Mouse (Mus musculus) kidney, embryonic 16.5 days (tissue): ENCODE results near the gene Gm27021. TPM values are rescaled to one million over a fixed set of nuclear protein-coding genes. Genes with fewer than 3 reads are reported as not detected.
A peak's percentile ranks its signal among the peaks of the same experiment; 100 is the strongest.

Experiments
- ATAC-seq: fragments of 200-750 bp; cut with Nextera tagmentation; 2 replicates; pipeline ENCODE4 v1.8.0; 2017; ENCODE audit warnings: moderate TSS enrichment; ENCODE audit not compliant: low FRiP score, low TSS enrichment
- H3K27ac ChIP-seq: fragments of 300-500 bp; sonication (generic); 2 replicates; pipeline ENCODE4 v1.5.1; 2014; ENCODE audit warnings: low read length
- H3K27me3 ChIP-seq: fragments of 300-500 bp; sonication (generic); 2 replicates; pipeline ENCODE4 v1.6.1; 2014; ENCODE audit warnings: low read length, control low read depth, mixed read lengths; ENCODE audit not compliant: insufficient read depth
- H3K36me3 ChIP-seq: fragments of 300-500 bp; sonication (generic); 2 replicates; pipeline ENCODE4 v1.6.1; 2014; ENCODE audit warnings: low read length, control low read depth, mixed read lengths; ENCODE audit not compliant: insufficient read depth
- H3K4me1 ChIP-seq: fragments of 300-500 bp; sonication (generic); 2 replicates; pipeline ENCODE4 v1.6.1; 2014; ENCODE audit warnings: low read length, control low read depth, mixed read lengths; ENCODE audit not compliant: insufficient read depth
- H3K4me2 ChIP-seq: fragments of 300-500 bp; sonication (generic); replicated peaks from 2 replicates; pipeline ENCODE4 v1.6.1; 2014; ENCODE audit warnings: low read depth, low read length
- H3K4me3 ChIP-seq: fragments of 300-500 bp; sonication (generic); 2 replicates; pipeline ENCODE4 v1.5.1; 2014; ENCODE audit warnings: mild to moderate bottlenecking, low read length
- H3K9ac ChIP-seq: fragments of 300-500 bp; sonication (generic); replicated peaks from 2 replicates; pipeline ENCODE4 v1.6.1; 2014; ENCODE audit warnings: low read length
- H3K9me3 ChIP-seq: fragments of 300-500 bp; sonication (generic); 2 replicates; pipeline ENCODE4 v1.6.1; 2016; ENCODE audit warnings: low read length, control low read depth
- WGBS: fragments of 180-500 bp; shearing (Covaris S2); extraction: QIAGEN DNeasy Blood & Tissue Kit; methylation state at CpG from one replicate; pipeline ENCODE4 v1.1.7; 2014; 5-methylcytosine and 5-hydroxymethylcytosine counted together
- polyA plus RNA-seq: library from polyadenylated mRNA; unstranded; fragments of >200 nt; fragmentation: Nextera tagmentation; extraction: Ambion mirVana; gene quantifications from 2 replicates; pipeline ENCODE4 v1.2.1, GENCODE M21; 2015

The Gm27021 gene
- polyA plus RNA-seq, 1 experiment from 2014 or later, result 4.2 TPM

DNA sequence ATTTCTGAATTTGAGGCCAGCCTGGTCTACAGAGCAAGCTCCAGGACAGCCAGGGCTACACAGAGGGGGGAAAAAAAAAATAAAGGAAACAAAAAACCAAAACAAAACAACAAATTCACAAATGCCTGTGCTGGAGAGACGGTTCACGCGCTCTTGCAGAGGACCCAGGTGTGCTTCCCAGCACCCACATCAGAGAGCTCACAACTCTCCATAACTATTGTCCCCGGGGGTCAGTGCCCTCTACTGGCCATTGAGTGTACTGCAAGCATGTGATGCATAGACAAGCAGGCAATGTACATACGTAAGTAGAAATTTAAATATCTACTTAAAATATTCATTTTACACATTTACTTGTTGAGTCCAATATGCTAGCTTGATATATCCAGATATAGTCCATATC, 73.3 kb downstream of the Gm27021 start:
- Histone ChIP-seq H3K4me2 (no peak overlapping the region), H3K36me3 (no peaks in the 10 kb centered on the region), H3K4me3 (no peak overlapping the region), H3K9ac (no peak overlapping the region), H3K4me1 (peaks cover 14% of the 10 kb centered on the region), H3K27me3 (no peaks in the 10 kb centered on the region), H3K27ac (no peak overlapping the region), H3K9me3 (no peaks in the 10 kb centered on the region)
- 87% methylated on average over 5 of the region's 5 CpGs for WGBS
- no peak for ATAC-seq

GRCm38 (mm10) chr8:120591587-120592292, 76.1 kb downstream of the Gm27021 start:
- peaks cover 13% of the 10 kb centered on the region for H3K4me1 ChIP-seq
- no peak overlapping the region for H3K9ac ChIP-seq
- WGBS, result 70% methylated on average over 10 of the region's 10 CpGs
- no peak overlapping the region for H3K27ac ChIP-seq
- no peak overlapping the region for H3K4me3 ChIP-seq
- no peak for ATAC-seq
- H3K27me3 ChIP-seq, result no peaks in the 10 kb centered on the region
- no peaks in the 10 kb centered on the region for H3K9me3 ChIP-seq
- no peak overlapping the region for H3K4me2 ChIP-seq
- 0 out of 2 replicates have a peak, but pooled peaks cover 6% of the 10 kb centered on the region for H3K36me3 ChIP-seq

DNA sequence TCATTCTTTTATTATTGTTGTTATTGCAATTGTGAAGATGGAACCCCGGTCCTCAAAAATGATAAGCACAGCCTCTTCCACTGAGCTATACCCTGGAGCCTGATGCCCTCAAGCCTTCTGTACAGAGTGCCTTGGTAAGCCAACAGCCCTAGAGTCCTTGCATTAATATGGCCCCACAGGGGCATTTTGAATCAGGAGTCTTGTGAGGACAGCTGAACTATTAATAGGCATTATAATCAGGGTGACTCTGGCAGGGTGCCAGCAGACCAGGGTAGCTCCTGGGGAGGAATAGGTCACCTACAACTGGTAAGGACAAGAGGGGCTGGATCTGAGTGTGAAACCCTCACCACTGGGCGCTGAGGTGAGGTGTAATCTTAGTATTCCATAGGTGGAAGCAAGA, 78.0 kb downstream of the Gm27021 start:
- 47% methylated on average over 2 of the region's 2 CpGs for WGBS
- Histone ChIP-seq H3K9ac (peak overlapping the region; percentile 72), H3K27ac (peak overlapping the region; percentile 64; the same call in 1 of the 2 replicates)

DNA sequence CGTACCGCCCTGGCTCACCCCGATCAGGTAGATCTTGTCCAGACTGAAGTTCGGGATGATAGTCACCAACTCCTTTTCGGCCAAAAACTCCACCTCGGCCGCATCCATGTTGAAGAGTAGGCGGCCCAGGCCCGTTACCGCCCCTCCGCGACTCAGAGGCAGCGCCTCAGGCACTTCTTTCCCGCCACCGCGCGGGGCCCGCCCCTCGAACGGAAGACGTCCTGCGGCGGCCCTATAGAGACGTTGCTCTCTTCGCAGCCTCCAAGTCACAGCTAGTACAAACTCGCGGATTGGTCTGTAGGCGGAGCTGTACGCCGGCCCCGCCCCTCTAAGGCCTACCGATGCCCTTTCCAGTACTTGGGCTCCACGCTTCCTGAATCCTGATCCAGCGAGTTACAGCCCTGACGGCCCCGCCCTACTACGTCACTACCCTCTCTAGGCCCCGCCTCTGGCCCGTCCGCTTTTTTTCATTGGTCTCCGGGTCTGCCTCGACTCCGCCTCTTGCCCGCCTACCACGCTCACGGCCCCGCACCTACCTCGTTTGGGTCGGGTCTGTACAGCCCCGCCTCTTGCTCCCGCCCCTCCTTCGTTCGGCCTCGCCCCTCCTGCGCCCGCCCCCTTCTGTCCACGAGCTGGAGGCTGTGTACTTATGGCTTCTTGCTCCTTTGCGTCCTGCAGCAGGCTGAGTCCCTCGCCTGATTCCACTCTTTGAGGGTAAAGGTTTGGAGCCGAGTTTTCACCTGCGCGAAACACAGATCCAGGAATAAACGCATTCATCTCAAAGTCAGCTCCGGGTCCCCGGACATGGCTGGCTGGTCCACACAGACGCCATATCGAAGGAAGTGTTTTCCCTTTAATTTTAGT, 78.7 kb downstream of the Gm27021 start, which contains the start of gene Gins2:
Gene Gins2 (minus strand): TSS at position 397 of the 864 bp plus-strand sequence.
- peak within 1 kb of the TSS; percentile 78 for H3K9ac ChIP-seq
- peaks cover 10% of the 10 kb centered on the region; the same call in 1 of the 2 replicates for H3K36me3 ChIP-seq
- H3K27me3 ChIP-seq, result no peaks in the 10 kb centered on the region
- H3K9me3 ChIP-seq, result no peaks in the 10 kb centered on the region
- H3K4me2 ChIP-seq, result peak within 1 kb of the TSS; percentile 76
- peak within 1 kb of the TSS; percentile 69 for H3K4me3 ChIP-seq
- peak; percentile 99 for ATAC-seq
- under 1% methylated on average over 67 of the region's 67 CpGs for WGBS
- peaks cover 21% of the 10 kb centered on the region for H3K4me1 ChIP-seq
- peak within 1 kb of the TSS; percentile 64 for H3K27ac ChIP-seq

More for the DNA sequence above, 78.0 kb downstream of the Gm27021 start:
- no peaks in the 10 kb centered on the region for H3K27me3 ChIP-seq
- peaks cover 15% of the 10 kb centered on the region for H3K4me1 ChIP-seq
- peak overlapping the region; percentile 49 for H3K4me3 ChIP-seq
- no peak for ATAC-seq
- H3K9me3 ChIP-seq, result no peaks in the 10 kb centered on the region
- H3K4me2 ChIP-seq, result peak overlapping the region; percentile 73
- peaks cover 7% of the 10 kb centered on the region; the same call in 1 of the 2 replicates for H3K36me3 ChIP-seq

DNA sequence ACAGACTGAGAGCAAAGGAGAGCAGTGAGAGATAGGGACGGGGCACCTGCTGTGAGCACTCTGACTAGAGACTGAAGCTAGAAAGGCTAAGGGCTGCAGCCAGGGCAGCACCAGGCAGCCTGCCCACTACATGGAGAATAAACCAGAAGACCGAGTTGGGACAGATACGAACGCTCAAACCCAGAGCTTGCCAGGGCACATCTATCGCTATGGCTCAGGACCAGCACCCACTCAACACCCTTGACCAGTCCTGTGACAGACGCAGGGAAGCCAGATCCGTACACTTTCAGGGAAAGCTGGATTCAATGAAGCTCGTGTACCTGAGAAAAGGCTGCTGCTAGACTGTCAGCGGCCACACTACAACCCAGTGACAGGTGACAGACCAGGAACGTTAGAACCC, 82.4 kb downstream of the Gm27021 start:
- Histone ChIP-seq H3K9me3 (no peaks in the 10 kb centered on the region), H3K4me3 (no peak overlapping the region), H3K27ac (no peak overlapping the region), H3K4me1 (peaks cover 21% of the 10 kb centered on the region), H3K9ac (no peak overlapping the region), H3K36me3 (peaks cover 23% of the 10 kb centered on the region), H3K27me3 (no peaks in the 10 kb centered on the region), H3K4me2 (no peak overlapping the region)
- WGBS, result 89% methylated on average over 10 of the region's 10 CpGs
- no peak for ATAC-seq

DNA sequence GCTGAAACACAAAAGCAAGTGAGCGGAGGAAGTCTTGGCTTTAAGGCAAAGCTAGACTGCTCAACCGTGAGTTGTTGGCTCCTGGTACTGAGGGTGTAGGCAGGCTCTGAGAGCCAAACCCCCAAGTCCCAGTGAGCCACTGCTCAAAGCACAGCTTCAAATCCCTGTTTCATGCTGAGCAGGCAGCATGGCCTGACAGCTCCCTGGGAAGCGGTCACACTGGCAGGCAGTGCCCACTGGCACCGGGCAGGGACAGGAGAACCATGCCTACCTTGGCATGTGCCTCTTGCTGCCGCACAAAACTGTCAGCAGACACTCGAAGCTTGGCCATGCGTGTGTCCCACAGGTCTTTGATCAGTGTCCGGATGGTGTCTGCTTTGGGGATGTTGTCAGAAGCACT, 86.1 kb downstream of the Gm27021 start:
- H3K4me1 ChIP-seq, result peaks cover 8% of the 10 kb centered on the region; the same call in 1 of the 2 replicates
- no peaks in the 10 kb centered on the region for H3K9me3 ChIP-seq
- no peak for ATAC-seq
- no peak overlapping the region for H3K9ac ChIP-seq
- WGBS, result 81% methylated on average over 8 of the region's 8 CpGs
- no peak overlapping the region for H3K4me3 ChIP-seq
- peaks cover 52% of the 10 kb centered on the region for H3K36me3 ChIP-seq
- no peak overlapping the region for H3K27ac ChIP-seq
- no peak overlapping the region for H3K4me2 ChIP-seq
- H3K27me3 ChIP-seq, result no peaks in the 10 kb centered on the region

DNA sequence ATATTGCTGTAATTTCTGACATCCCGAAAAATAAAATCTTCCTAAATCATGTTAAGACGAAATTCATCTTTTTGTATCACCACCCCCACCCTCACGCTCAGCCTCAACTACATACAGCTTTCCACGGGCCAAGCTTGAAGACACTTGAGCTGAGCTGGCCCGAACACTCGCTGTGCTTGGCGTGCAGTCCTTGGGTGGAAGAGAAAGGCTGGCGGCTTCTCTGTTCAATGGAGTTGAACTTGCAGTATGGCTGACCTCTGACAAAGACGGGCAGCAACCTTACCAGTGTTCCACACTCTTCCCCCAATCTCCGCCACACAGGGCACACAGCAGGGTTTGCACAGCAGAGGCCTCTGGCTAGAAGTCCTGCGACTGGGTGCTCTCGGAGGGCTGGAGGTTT, 86.5 kb downstream of the Gm27021 start:
- ATAC-seq, result no peak
- Histone ChIP-seq H3K4me1 (peaks cover 10% of the 10 kb centered on the region), H3K27ac (no peak overlapping the region), H3K4me2 (no peak overlapping the region), H3K27me3 (no peaks in the 10 kb centered on the region), H3K9ac (no peak overlapping the region), H3K4me3 (no peak overlapping the region), H3K9me3 (no peaks in the 10 kb centered on the region), H3K36me3 (peaks cover 55% of the 10 kb centered on the region)
- WGBS, result 87% methylated on average over 12 of the region's 12 CpGs

DNA sequence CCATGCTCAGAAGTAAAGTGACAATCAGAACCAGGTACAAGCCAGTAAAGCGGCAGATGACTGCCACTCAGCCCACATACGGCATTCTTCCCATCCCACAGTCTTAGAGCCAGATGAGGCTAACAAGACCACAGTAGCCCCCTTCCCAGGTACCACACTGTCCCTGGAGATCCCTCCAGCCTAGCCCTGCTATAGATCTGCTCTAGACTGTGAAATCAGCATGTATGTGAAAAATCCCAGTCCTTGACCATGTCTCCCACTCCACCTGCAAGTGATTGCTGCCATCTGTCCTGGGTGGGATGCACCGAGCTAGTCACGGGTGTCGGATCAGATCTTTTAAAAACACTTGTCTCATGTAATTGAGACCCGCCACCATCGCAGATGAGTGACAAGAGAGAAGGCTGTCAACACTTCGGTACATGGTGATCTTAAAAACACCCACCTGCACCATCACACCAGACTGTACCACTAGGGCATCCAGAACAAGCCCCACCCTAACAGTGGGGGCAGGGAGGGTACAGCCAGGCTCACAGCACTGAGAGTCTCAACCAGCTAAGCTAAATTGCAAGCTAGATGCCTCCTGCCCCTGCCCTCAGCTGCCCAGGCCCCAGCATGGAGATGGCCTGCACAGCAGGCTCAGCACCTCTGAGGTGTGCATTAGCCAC, 87.4 kb downstream of the Gm27021 start:
- Histone ChIP-seq H3K27me3 (no peaks in the 10 kb centered on the region), H3K4me2 (no peak overlapping the region), H3K4me1 (peaks cover 18% of the 10 kb centered on the region), H3K27ac (no peak overlapping the region), H3K4me3 (no peak overlapping the region), H3K36me3 (peaks cover 62% of the 10 kb centered on the region), H3K9ac (no peak overlapping the region), H3K9me3 (no peaks in the 10 kb centered on the region)
- ATAC-seq, result no peak
- whole genome bisulfite sequencing, result 77% methylated on average over 8 of the region's 8 CpGs

DNA sequence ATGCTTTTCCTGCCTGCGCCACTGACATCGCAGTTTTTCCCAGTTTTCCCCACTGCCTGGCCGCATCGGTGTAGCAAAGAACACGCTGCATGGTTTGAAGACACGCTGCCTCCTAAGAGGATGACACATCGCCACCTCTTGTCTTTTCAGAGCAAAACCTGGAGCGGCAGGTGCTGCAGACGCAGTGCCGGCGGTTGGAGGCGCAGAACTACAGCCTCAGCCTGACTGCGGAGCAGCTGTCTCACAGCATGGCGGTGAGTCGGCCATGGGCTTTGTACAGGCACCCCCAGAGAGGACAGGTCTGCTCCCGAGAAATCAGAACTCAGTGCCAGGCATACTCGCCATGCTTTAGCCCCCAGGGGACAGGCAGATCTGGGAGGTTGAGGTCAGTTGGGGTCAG, 90.1 kb downstream of the Gm27021 start:
- peaks cover 84% of the 10 kb centered on the region for H3K36me3 ChIP-seq
- no peak overlapping the region for H3K4me2 ChIP-seq
- peaks cover 35% of the 10 kb centered on the region for H3K4me1 ChIP-seq
- no peak overlapping the region for H3K27ac ChIP-seq
- WGBS, result 91% methylated on average over 17 of the region's 17 CpGs
- ATAC-seq, result no peak
- H3K9me3 ChIP-seq, result no peaks in the 10 kb centered on the region
- H3K9ac ChIP-seq, result no peak overlapping the region
- no peak overlapping the region for H3K4me3 ChIP-seq
- H3K27me3 ChIP-seq, result no peaks in the 10 kb centered on the region
